Mouse (Mus musculus) megakaryocyte, embryonic 14.5 days (primary cell): ENCODE data around the gene Stx18.

Experiments
- FLI1 ChIP-seq: IDR thresholded peaks from 2 replicates; pipeline ENCODE4 v1.6.1; 2012; ENCODE audit warnings: low read length, inconsistent platforms, mixed read lengths
- GATA1 ChIP-seq: IDR thresholded peaks from 3 replicates; pipeline ENCODE4 v1.6.1; 2012; ENCODE audit warnings: mixed read lengths, low read length, inconsistent platforms, borderline replicate concordance

DNA sequence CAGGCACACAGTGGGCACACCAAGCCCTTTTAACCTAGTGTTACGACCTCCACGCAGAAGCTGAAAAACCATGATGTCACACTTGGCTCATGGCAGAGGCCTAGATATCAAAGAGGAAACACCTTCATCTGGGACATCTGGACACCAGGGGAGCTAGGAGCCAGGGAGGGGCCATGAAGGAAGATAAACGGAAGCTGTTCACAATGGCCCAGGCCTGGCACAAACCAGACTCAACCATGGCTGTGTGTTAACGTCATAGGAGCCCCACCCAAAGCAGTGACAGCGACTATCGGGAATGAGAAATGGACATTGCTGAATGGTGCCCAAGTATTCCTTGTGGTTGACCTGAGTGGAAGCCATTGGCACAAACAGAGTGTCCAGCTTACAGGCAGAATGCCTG lies 108.0 kb downstream of the Stx18 start:
- TF ChIP-seq GATA1, result no peak
- TF ChIP-seq FLI1, result no peak
